Mouse (Mus musculus): ENCODE measurements around the gene Me1. TPM values are rescaled to one million over a fixed set of nuclear protein-coding genes. Genes with fewer than 3 reads are reported as not detected.
A peak's percentile ranks its signal among the peaks of the same experiment; 100 is the strongest.

Gene Me1
- total and polyA plus RNA-seq, 2 experiments from 2014 or later = 9.2 to 35.1 TPM

DNA sequence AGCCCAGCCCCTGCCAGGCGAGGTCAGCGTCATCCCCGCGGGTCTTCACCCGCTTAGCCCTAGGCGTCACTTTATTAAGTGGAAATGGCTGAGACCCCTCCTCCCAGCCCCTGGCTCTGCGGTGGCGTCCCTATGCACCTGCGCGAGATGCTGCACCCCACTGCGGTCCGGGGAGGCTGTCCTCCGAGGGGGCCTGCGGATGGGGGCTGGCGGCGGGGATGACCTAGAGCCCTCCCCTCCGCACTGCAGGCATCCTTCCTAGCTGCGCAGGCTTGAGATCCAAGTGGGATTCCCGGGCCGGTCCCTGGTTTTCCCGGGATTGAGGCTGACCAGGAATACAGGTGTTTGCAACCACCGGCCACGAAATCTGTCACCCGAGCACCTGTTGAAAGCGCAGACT, 123.6 kb downstream of the Me1 start:
- H3K36me3 ChIP-seq (replicated peaks; ENCODE audit: control insufficient read depth, insufficient read depth, low read length) = peaks cover 4% of the 10 kb centered on the region
- no peaks in the 10 kb centered on the region for H3K9me3 ChIP-seq (replicated peaks; ENCODE audit: control insufficient read depth, low read length)
- H3K9ac ChIP-seq (replicated peaks; ENCODE audit: low read depth, low read length) = peak overlapping the region; percentile 53
- H3K4me1 ChIP-seq (ENCODE audit: control insufficient read depth, insufficient read depth) = peaks cover 7% of the 10 kb centered on the region; the same call in 1 of the 2 replicates
- peak overlapping the region; percentile 70 for H3K4me3 ChIP-seq (ENCODE audit: low read depth, low read length)
- no peak for TF ChIP-seq CTCF (IDR thresholded peaks at IDR 0.05; ENCODE audit: low read depth)
- no peak for TF ChIP-seq EP300 (IDR thresholded peaks at IDR 0.05; ENCODE audit: low read depth)
- peak overlapping the region; percentile 98 for H3K4me2 ChIP-seq (ENCODE audit: low read depth, low read length)
- DNase-seq (ENCODE audit: low spot score) (no peak), ATAC-seq (ENCODE audit: insufficient read depth, low read depth) (peak; percentile 21)
- no peaks in the 10 kb centered on the region for H3K27me3 ChIP-seq (ENCODE audit: control insufficient read depth, insufficient read depth, low read length)
- WGBS = 1% methylated on average over 23 of the region's 25 CpGs
- no peak overlapping the region for H3K27ac ChIP-seq (ENCODE audit: low read depth)

DNA sequence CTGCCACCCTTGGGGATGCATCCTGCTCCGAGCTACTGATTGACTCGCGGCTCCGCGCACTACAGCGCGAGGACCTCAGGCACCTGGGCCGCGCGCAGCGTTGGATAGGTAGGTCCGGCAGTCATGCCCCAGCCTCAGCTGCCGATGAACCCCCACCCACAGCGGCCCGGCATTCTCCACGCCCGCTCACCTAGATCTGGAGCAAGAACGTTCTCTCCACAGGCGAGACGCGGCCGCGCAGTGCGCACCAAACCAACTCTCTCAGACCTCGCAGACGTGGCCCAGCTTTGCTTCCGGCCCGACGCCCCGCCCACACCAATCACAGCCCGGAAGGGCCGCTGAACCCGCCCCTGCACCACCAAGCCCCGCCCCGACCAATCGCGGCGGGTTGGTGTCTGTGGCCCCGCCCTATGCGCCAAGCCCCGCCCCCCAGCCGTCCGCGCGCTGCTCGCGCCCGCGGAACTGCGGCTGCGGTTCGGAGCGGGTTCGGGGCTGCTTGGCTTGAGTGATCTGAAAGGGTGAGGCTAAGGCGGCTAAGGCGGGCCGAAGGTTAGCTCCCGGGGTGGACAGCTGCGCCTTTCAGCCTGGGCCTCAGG, 124.1 kb downstream of the Me1 start, which contains the start of the genes Pgm3 and Rwdd2a:
Gene Pgm3 (minus strand): TSS at position 303 of the 596 bp plus-strand sequence.
Gene Rwdd2a (plus strand): TSS at position 452 of the 596 bp plus-strand sequence.
- peak; percentile 99 for ATAC-seq (ENCODE audit: insufficient read depth, low read depth)
- Histone ChIP-seq H3K9me3 (replicated peaks; ENCODE audit: control insufficient read depth, low read length) (no peaks in the 10 kb centered on the region), H3K4me3 (ENCODE audit: low read depth, low read length) (peak within 1 kb of the TSS; percentile 70), H3K9ac (replicated peaks; ENCODE audit: low read depth, low read length) (peak within 1 kb of the TSS; percentile 53), H3K27me3 (ENCODE audit: control insufficient read depth, insufficient read depth, low read length) (no peaks in the 10 kb centered on the region), H3K4me1 (ENCODE audit: control insufficient read depth, insufficient read depth) (peaks cover 7% of the 10 kb centered on the region; the same call in 1 of the 2 replicates), H3K36me3 (replicated peaks; ENCODE audit: control insufficient read depth, insufficient read depth, low read length) (peaks cover 4% of the 10 kb centered on the region), H3K27ac (ENCODE audit: low read depth) (peak within 1 kb of the TSS; percentile 8; the same call in 1 of the 2 replicates), H3K4me2 (ENCODE audit: low read depth, low read length) (peak within 1 kb of the TSS; percentile 98)
- TF ChIP-seq CTCF (IDR thresholded peaks at IDR 0.05; ENCODE audit: low read depth) (no peak), EP300 (IDR thresholded peaks at IDR 0.05; ENCODE audit: low read depth) (no peak)
- WGBS = under 1% methylated on average over 59 of the region's 59 CpGs
- DNase-seq (ENCODE audit: low spot score) = peak; percentile 88

GRCm38 (mm10) chr9:86570946-86571345, 124.8 kb downstream of the Me1 start:
- H3K4me3 ChIP-seq (ENCODE audit: low read depth, low read length) = peak overlapping the region; percentile 70
- no peaks in the 10 kb centered on the region for H3K9me3 ChIP-seq (replicated peaks; ENCODE audit: control insufficient read depth, low read length)
- H3K4me2 ChIP-seq (ENCODE audit: low read depth, low read length) = peak overlapping the region; percentile 98
- H3K27me3 ChIP-seq (ENCODE audit: control insufficient read depth, insufficient read depth, low read length) = no peaks in the 10 kb centered on the region
- ATAC-seq (ENCODE audit: insufficient read depth, low read depth) (no peak), DNase-seq (ENCODE audit: low spot score) (no peak)
- H3K27ac ChIP-seq (ENCODE audit: low read depth) = no peak overlapping the region
- H3K36me3 ChIP-seq (replicated peaks; ENCODE audit: control insufficient read depth, insufficient read depth, low read length) = peaks cover 7% of the 10 kb centered on the region
- TF ChIP-seq EP300 (IDR thresholded peaks at IDR 0.05; ENCODE audit: low read depth) (no peak), CTCF (IDR thresholded peaks at IDR 0.05; ENCODE audit: low read depth) (no peak)
- H3K4me1 ChIP-seq (ENCODE audit: control insufficient read depth, insufficient read depth) = peaks cover 7% of the 10 kb centered on the region; the same call in 1 of the 2 replicates
- 10% methylated on average over 8 of the region's 8 CpGs for WGBS
- H3K9ac ChIP-seq (replicated peaks; ENCODE audit: low read depth, low read length) = peak overlapping the region; percentile 50; the same call in 1 of the 2 replicates

DNA sequence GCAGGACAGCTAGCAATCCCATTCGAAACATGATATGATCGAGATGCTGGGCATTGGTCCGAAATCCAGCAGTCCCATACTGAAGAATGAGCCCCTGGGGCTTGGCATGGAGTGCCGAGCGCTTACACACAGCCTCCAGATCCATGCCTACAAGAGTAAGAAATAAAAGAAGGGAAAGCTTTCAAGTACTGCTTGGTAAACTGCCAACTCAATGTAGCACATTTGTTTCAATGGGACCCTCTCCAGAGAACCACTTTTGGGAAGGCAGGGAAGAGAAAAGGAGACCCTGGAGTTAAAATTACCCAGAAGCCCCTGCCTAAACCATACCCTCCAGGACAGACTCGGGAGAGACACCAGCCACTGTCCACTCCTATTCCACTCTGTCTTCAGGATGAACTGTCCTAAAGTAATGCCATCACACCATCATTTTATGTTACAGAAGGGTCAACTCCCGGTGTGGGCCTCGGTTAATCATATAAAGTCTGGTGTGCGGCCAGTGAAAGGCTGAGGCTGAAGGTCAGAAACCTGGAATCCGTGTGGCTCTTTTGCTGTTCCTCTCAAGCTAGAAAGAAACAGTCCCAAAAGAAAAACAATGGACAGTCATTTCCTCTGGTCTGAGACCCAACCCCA, 125.4 kb downstream of the Me1 start:
- TF ChIP-seq EP300 (IDR thresholded peaks at IDR 0.05; ENCODE audit: low read depth) (no peak), CTCF (IDR thresholded peaks at IDR 0.05; ENCODE audit: low read depth) (no peak)
- H3K9me3 ChIP-seq (replicated peaks; ENCODE audit: control insufficient read depth, low read length) = no peaks in the 10 kb centered on the region
- H3K4me1 ChIP-seq (ENCODE audit: control insufficient read depth, insufficient read depth) = peaks cover 7% of the 10 kb centered on the region; the same call in 1 of the 2 replicates
- H3K27me3 ChIP-seq (ENCODE audit: control insufficient read depth, insufficient read depth, low read length) = no peaks in the 10 kb centered on the region
- H3K4me2 ChIP-seq (ENCODE audit: low read depth, low read length) = peak overlapping the region; percentile 98
- 71% methylated on average over 10 of the region's 10 CpGs for WGBS
- peak overlapping the region; percentile 70; the same call in 1 of the 2 replicates for H3K4me3 ChIP-seq (ENCODE audit: low read depth, low read length)
- DNase-seq (ENCODE audit: low spot score) (no peak), ATAC-seq (ENCODE audit: insufficient read depth, low read depth) (no peak)
- no peak overlapping the region for H3K9ac ChIP-seq (replicated peaks; ENCODE audit: low read depth, low read length)
- no peak overlapping the region for H3K27ac ChIP-seq (ENCODE audit: low read depth)
- H3K36me3 ChIP-seq (replicated peaks; ENCODE audit: control insufficient read depth, insufficient read depth, low read length) = peaks cover 13% of the 10 kb centered on the region

- Histone ChIP-seq H3K9me3 (replicated peaks; ENCODE audit: control insufficient read depth, low read length) (no peaks in the 10 kb centered on the region), H3K27ac (ENCODE audit: low read depth) (no peak overlapping the region), H3K36me3 (replicated peaks; ENCODE audit: control insufficient read depth, insufficient read depth, low read length) (peaks cover 21% of the 10 kb centered on the region), H3K27me3 (ENCODE audit: control insufficient read depth, insufficient read depth, low read length) (no peaks in the 10 kb centered on the region), H3K4me2 (ENCODE audit: low read depth, low read length) (no peak overlapping the region), H3K4me1 (ENCODE audit: control insufficient read depth, insufficient read depth) (peaks cover 7% of the 10 kb centered on the region; the same call in 1 of the 2 replicates), H3K4me3 (ENCODE audit: low read depth, low read length) (no peak overlapping the region), H3K9ac (replicated peaks; ENCODE audit: low read depth, low read length) (no peak overlapping the region)
- DNase-seq (ENCODE audit: low spot score) (no peak), ATAC-seq (ENCODE audit: insufficient read depth, low read depth) (no peak)
- TF ChIP-seq CTCF (IDR thresholded peaks at IDR 0.05; ENCODE audit: low read depth) = no peak
- no peak for TF ChIP-seq EP300 (IDR thresholded peaks at IDR 0.05; ENCODE audit: low read depth)
- WGBS = 71% methylated on average over 3 of the region's 3 CpGs
Measured at GRCm38 (mm10) chr9:86569314-86569910, 126.3 kb downstream of the Me1 start.
